Mouse (Mus musculus) myocyte (in vitro differentiated cells): ENCODE data around the gene Nphs1. TPM values are rescaled to one million over a fixed set of nuclear protein-coding genes. Genes with fewer than 3 reads are reported as not detected.
A peak's percentile ranks its signal among the peaks of the same experiment; 100 is the strongest.

ENCODE experiments used
- H3K27me3 ChIP-seq: one replicate; pipeline ENCODE4 v1.6.1; 2011; ENCODE audit not compliant: control insufficient read depth, insufficient read depth, insufficient read length
- H3K36me3 ChIP-seq: one replicate; pipeline ENCODE4 v1.6.1; 2011; ENCODE audit not compliant: control insufficient read depth, insufficient read depth
- H3K4me2 ChIP-seq: one replicate; pipeline ENCODE4 v1.6.1; 2011; ENCODE audit warnings: low read depth, control low read depth
- H3K4me3 ChIP-seq: one replicate; pipeline ENCODE4 v1.5.1; 2011; ENCODE audit warnings: mild to moderate bottlenecking, control low read depth, moderate library complexity
- H3K79me2 ChIP-seq: one replicate; pipeline ENCODE4 v1.6.1; 2011; ENCODE audit not compliant: control insufficient read depth, insufficient read depth
- H3ac ChIP-seq: one replicate; pipeline ENCODE4 v1.6.1; 2011; ENCODE audit not compliant: control insufficient read depth, insufficient read length
- CEBPB ChIP-seq: IDR thresholded peaks from 2 replicates; pipeline ENCODE4 v1.6.1; 2011; ENCODE audit warnings: mild to moderate bottlenecking, moderate library complexity; ENCODE audit not compliant: poor library complexity, insufficient read depth, severe bottlenecking
- E2F4 ChIP-seq: IDR thresholded peaks from one replicate; pipeline ENCODE4 v1.6.1; 2011; ENCODE audit warnings: mild to moderate bottlenecking, control low read depth, moderate library complexity; ENCODE audit not compliant: insufficient read depth
- MAX ChIP-seq: IDR thresholded peaks from one replicate; pipeline ENCODE4 v1.6.1; 2011; ENCODE audit warnings: low read depth, mild to moderate bottlenecking, control low read depth
- MYOD1 ChIP-seq, 3 experiments: IDR thresholded peaks; one replicate each; pipeline ENCODE4 v1.6.1; 2011; ENCODE audit warnings: control low read depth in 2 of 3, low read depth in 2 of 3, mild to moderate bottlenecking in 2 of 3, moderate library complexity in 1 of 3; ENCODE audit not compliant: insufficient read length in 2 of 3, control insufficient read depth in 1 of 3
- MYOG ChIP-seq, 3 experiments: IDR thresholded peaks; one replicate each; pipeline ENCODE4 v1.6.1; 2011; ENCODE audit warnings: control low read depth in 2 of 3, low read depth in 2 of 3, mild to moderate bottlenecking in 2 of 3; ENCODE audit not compliant: insufficient read length in 2 of 3, control insufficient read depth in 1 of 3, insufficient read depth in 1 of 3
- POLR2A ChIP-seq: IDR thresholded peaks from one replicate; pipeline ENCODE4 v1.6.1; 2011; ENCODE audit warnings: low read depth, mild to moderate bottlenecking, control low read depth, moderate library complexity; ENCODE audit not compliant: insufficient read length
- POLR2AphosphoS2 ChIP-seq: IDR thresholded peaks from one replicate; pipeline ENCODE4 v1.6.1; 2011; ENCODE audit warnings: low read depth, control low read depth; ENCODE audit not compliant: insufficient read length
- REST ChIP-seq: IDR thresholded peaks from one replicate; pipeline ENCODE4 v1.6.1; 2011; ENCODE audit warnings: mild to moderate bottlenecking, control low read depth, moderate library complexity; ENCODE audit not compliant: insufficient read depth, insufficient read length
- SRF ChIP-seq: IDR thresholded peaks from one replicate; pipeline ENCODE4 v1.6.1; 2011; ENCODE audit warnings: low read depth; ENCODE audit not compliant: control insufficient read depth, insufficient read length
- TCF12 ChIP-seq: IDR thresholded peaks from one replicate; pipeline ENCODE4 v1.6.1; 2011; ENCODE audit warnings: mild to moderate bottlenecking, control low read depth; ENCODE audit not compliant: poor library complexity, insufficient read depth, severe bottlenecking
- TCF3 ChIP-seq: IDR thresholded peaks from one replicate; pipeline ENCODE4 v1.6.1; 2011; ENCODE audit warnings: low read depth, control low read depth; ENCODE audit not compliant: insufficient read length
- USF1 ChIP-seq: IDR thresholded peaks from one replicate; pipeline ENCODE4 v1.6.1; 2011; ENCODE audit warnings: low read depth, mild to moderate bottlenecking, control low read depth, moderate library complexity
- polyA plus RNA-seq: library from polyadenylated mRNA; unstranded; fragments of >200 nt; fragmentation: generic; extraction: Trizol; gene quantifications from one replicate; pipeline ENCODE4 v1.2.1, GENCODE M21; 2012; ENCODE audit warnings: missing spikeins

The Nphs1 gene
- polyA plus RNA-seq, result 0.43 TPM

DNA sequence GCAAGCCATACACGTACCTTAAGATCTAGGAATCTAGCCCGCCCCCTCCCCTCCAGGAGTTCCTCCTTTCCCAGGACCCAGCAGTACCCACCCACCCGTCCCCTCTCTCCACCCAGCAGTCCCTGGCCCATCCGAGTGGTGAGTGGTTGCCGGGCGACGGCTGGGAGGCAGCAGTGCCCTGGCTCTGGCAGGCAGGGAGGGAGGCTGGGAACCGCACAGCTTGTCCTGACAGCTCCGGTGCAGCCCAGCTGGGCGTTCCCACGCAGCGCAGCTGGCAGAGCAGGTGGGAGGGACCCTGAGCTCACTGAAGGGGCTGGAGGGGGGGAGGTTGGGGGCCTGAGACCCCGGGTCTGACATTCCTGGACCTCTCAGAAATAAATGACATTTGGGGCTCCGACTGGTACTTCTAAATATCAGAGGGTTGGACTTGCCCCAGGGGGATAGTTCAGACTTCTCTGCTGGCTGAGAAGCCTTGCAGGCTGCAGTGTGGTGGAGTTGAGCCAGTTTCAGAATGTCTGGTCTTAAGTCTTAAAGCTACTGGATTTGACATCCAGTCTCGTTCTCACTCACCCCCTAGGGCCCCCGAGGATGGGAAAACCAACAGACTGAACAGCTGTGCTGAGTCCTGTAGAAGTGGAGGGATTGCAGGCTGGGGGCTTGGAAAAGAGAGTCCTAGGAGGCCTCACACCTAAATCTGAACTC is at the start of gene Nphs1, which contains the start of gene Kirrel2:
Gene Nphs1 (plus strand): TSS at position 687 of the 702 bp plus-strand sequence.
Gene Kirrel2 (minus strand): TSS at position 62 of the 702 bp plus-strand sequence.
- no peaks in the 10 kb centered on the region for H3K79me2 ChIP-seq
- peaks cover 88% of the 10 kb centered on the region for H3K27me3 ChIP-seq
- H3K4me2 ChIP-seq, result no peak within 1 kb of the TSS
- H3K36me3 ChIP-seq, result no peaks in the 10 kb centered on the region
- TF ChIP-seq MYOG (IDR thresholded peaks at IDR 0.05; ENCODE audit: control insufficient read depth in 1 of 3, insufficient read depth in 1 of 3, insufficient read length in 2 of 3, low read depth in 2 of 3) (no peak), E2F4 (no peak), POLR2AphosphoS2 (no peak), MYOD1 (IDR thresholded peaks at IDR 0.05; ENCODE audit: control insufficient read depth in 1 of 3, insufficient read length in 2 of 3, low read depth in 2 of 3) (no peak), CEBPB (no peak), TCF3 (no peak), POLR2A (no peak), MAX (no peak), TCF12 (no peak), REST (no peak), SRF (no peak), USF1 (no peak)
- H3ac ChIP-seq, result no peak within 1 kb of the TSS
- no peak within 1 kb of the TSS for H3K4me3 ChIP-seq

DNA sequence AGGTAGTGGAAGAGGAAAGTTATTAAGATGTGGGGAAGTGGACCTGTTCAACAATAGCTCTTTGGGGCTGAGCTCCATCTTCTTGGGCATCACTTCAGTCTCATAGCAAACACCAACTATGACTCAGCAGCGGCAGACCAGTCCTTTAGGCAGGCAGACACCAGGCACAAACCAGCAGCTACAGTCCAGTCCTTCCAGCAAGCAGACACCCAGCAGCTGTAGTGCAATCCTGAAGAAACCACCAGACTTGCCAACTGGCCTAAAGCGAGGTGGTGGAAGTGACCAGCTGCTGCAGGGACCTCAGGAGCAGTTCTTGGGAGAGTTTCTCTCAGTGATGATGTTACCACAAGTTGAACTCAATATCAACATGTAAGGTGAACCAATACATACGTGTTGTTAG is 49.5 kb upstream of the Nphs1 start:
- no peak overlapping the region for H3K4me2 ChIP-seq
- H3K27me3 ChIP-seq, result peaks cover 17% of the 10 kb centered on the region
- no peaks in the 10 kb centered on the region for H3K79me2 ChIP-seq
- no peak overlapping the region for H3ac ChIP-seq
- peak in 1 of 3 experiments; percentile 67 for TF ChIP-seq MYOG (IDR thresholded peaks at IDR 0.05; ENCODE audit: control insufficient read depth in 1 of 3, insufficient read depth in 1 of 3, insufficient read length in 2 of 3, low read depth in 2 of 3)
- TF ChIP-seq E2F4, result no peak
- H3K4me3 ChIP-seq, result no peak overlapping the region
- no peaks in the 10 kb centered on the region for H3K36me3 ChIP-seq

DNA sequence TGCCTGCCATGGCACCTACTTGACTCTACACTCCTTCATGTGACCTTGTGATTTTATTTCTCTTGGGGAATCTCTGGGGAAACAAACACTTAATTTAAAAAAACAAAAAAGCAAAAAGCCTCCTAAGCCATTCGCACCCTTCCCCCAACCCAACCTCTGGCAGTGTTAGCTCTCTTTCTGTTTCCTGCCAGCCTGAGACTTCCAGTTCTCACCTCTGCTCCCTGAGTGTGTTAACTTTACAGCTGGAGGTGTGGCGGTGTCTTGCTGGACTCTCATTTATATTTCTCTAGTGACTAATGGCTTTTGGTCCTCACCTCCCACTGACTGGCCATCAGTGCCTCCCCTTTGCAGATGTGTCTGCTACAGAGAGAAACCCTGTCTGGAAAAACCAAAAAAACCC is 48.3 kb upstream of the Nphs1 start:
- Histone ChIP-seq H3ac (no peak overlapping the region), H3K27me3 (peaks cover 18% of the 10 kb centered on the region), H3K79me2 (no peaks in the 10 kb centered on the region), H3K36me3 (no peaks in the 10 kb centered on the region), H3K4me3 (no peak overlapping the region), H3K4me2 (no peak overlapping the region)
- no peak for TF ChIP-seq CEBPB
- TF ChIP-seq MAX, result no peak
- no peak for TF ChIP-seq TCF3
- TF ChIP-seq REST, result no peak
- no peak for TF ChIP-seq SRF
- TF ChIP-seq MYOG (IDR thresholded peaks at IDR 0.05; ENCODE audit: control insufficient read depth in 1 of 3, insufficient read depth in 1 of 3, insufficient read length in 2 of 3, low read depth in 2 of 3), result no peak
- no peak for TF ChIP-seq TCF12
- no peak for TF ChIP-seq E2F4
- no peak for TF ChIP-seq POLR2AphosphoS2
- TF ChIP-seq POLR2A, result no peak
- no peak for TF ChIP-seq MYOD1 (IDR thresholded peaks at IDR 0.05; ENCODE audit: control insufficient read depth in 1 of 3, insufficient read length in 2 of 3, low read depth in 2 of 3)
- no peak for TF ChIP-seq USF1

DNA sequence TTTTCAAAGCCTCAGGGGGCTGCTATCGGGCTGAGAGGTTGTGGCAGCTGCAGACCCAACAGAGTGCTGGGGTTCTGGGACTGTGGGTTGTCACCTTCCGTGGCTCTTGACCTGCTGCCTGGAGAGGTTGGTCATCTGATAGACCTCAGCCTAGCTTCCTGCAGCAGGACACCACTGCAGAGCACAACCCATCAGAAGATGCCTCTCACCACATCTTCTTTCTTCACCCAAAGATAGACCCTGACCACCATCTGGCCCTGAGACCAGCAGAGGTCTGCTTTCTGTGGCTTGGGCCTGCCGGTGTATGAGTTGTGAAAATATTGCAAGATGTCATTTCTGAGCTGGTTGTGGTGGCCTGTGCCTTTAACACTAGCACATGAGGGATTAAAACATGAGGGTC is 47.1 kb upstream of the Nphs1 start:
- Histone ChIP-seq H3ac (no peak overlapping the region), H3K36me3 (no peaks in the 10 kb centered on the region), H3K4me3 (no peak overlapping the region), H3K4me2 (no peak overlapping the region), H3K27me3 (peaks cover 14% of the 10 kb centered on the region), H3K79me2 (no peaks in the 10 kb centered on the region)
- TF ChIP-seq REST (no peak), CEBPB (no peak), TCF3 (no peak), MYOG (IDR thresholded peaks at IDR 0.05; ENCODE audit: control insufficient read depth in 1 of 3, insufficient read depth in 1 of 3, insufficient read length in 2 of 3, low read depth in 2 of 3) (no peak), E2F4 (no peak), MAX (no peak), POLR2AphosphoS2 (no peak), SRF (no peak), MYOD1 (IDR thresholded peaks at IDR 0.05; ENCODE audit: control insufficient read depth in 1 of 3, insufficient read length in 2 of 3, low read depth in 2 of 3) (no peak), POLR2A (no peak), TCF12 (no peak), USF1 (no peak)
